In genomic region chr6:82756799-82757210, GRCm38 (mm10) we compare ENCODE assay signal across 12 mouse cellular contexts. TPM values are rescaled to one million over a fixed set of nuclear protein-coding genes. Genes with fewer than 3 reads are reported as not detected.
DNase-seq lines count a peak whose midpoint lies in the region; ATAC-seq and TF ChIP-seq lines count a peak whose summit lies in the region.
"Had no signal": no experiment of that assay in that cellular context is flagged by ENCODE, and none has a peak within 500 bp of the region (broad histone marks: within the 10 kb centered on the region; RNA-seq: fewer than 3 reads in every experiment).

No protein-coding gene starts in this region.

- ATAC-seq in megakaryocyte progenitor cell, adult 5-6 weeks (replicated peaks; ENCODE audit: poor library complexity), result 0 out of 2 replicates have a peak, but pooled peaks have one; percentile 13
- ATAC-seq in lung, postnatal 0 days, result no peak
- ATAC-seq: forebrain, embryonic 14.5 days had no signal

- peaks cover 9% of the 10 kb centered on the region for H3K4me1 ChIP-seq in heart, adult 2 months (ENCODE audit: control insufficient read depth, insufficient read depth, low read length)
- H3K4me1 ChIP-seq in MEL (ENCODE audit: control insufficient read depth in 1 of 2, insufficient read depth in 2 of 2, low read length in 2 of 2), result peaks cover 13 to 31% of the 10 kb centered on the region in 2 experiments
- no peaks in the 10 kb centered on the region for H3K4me1 ChIP-seq in lung, postnatal 0 days (ENCODE audit: insufficient read depth, low read depth, low read length)

- peaks cover 9% of the 10 kb centered on the region for H3K36me3 ChIP-seq in heart, adult 2 months (ENCODE audit: control insufficient read depth, insufficient read depth, low read length)
- H3K36me3 ChIP-seq in MEL (ENCODE audit: control insufficient read depth in 1 of 2, insufficient read depth in 2 of 2, low read length in 2 of 2), result peaks cover 13 to 17% of the 10 kb centered on the region in 2 experiments
- H3K36me3 ChIP-seq in lung, postnatal 0 days (ENCODE audit: insufficient read depth, low read length), result no peaks in the 10 kb centered on the region

- no peak for TF ChIP-seq POLR2A in heart, adult 2 months (IDR thresholded peaks at IDR 0.05; ENCODE audit: insufficient read depth, low read depth, low read length)
- TF ChIP-seq POLR2A in MEL (IDR thresholded peaks at IDR 0.05; ENCODE audit: control insufficient read depth in 1 of 2, insufficient read depth in 1 of 2, low read depth in 1 of 2, low read length in 2 of 2, poor library complexity in 1 of 2), result no peak

- no peaks in the 10 kb centered on the region for H3K27me3 ChIP-seq in heart, adult 2 months (ENCODE audit: control insufficient read depth, insufficient read depth, low read length)
- no peaks in the 10 kb centered on the region for H3K27me3 ChIP-seq in MEL (ENCODE audit: control insufficient read depth in 1 of 2, insufficient read depth in 2 of 2, low read length in 2 of 2)
- H3K27me3 ChIP-seq in lung, postnatal 0 days (replicated peaks; ENCODE audit: insufficient read depth, low read length), result no peaks in the 10 kb centered on the region

- 61% methylated on average over 9 of the region's 9 CpGs for WGBS in heart, adult 2 months
- WGBS in lung, postnatal 0 days, result 86% methylated on average over 9 of the region's 9 CpGs

- H3K4me3 ChIP-seq in heart, adult 2 months, result no peak overlapping the region
- H3K4me3 ChIP-seq in MEL (ENCODE audit: control insufficient read depth in 1 of 2, insufficient read depth in 1 of 2, low read depth in 2 of 2, low read length in 2 of 2), result no peak overlapping the region
- no peak overlapping the region for H3K4me3 ChIP-seq in lung, postnatal 0 days (ENCODE audit: low read depth, low read length)

- intact Hi-C loops in heart, adult 2 months (cut with DNase I), result no loop called here

- no peak for TF ChIP-seq RAD21 in MEL (IDR thresholded peaks at IDR 0.05; ENCODE audit: low read depth, low read length)

- no peak for DNase-seq in heart, adult 2 months
- no peak for DNase-seq in heart, adult 8-10 months (ENCODE audit: low spot score)
- DNase-seq in MEL (ENCODE audit: low read depth, low spot score), result no peak
- DNase-seq in cerebellum, postnatal 25 days, result peak; percentile 63 to 68
- DNase-seq in lung, postnatal 0 days (ENCODE audit: low spot score), result no peak
- DNase-seq in urinary bladder, adult 2 months (ENCODE audit: low spot score), result no peak
- no peak for DNase-seq in layer of hippocampus, adult 8-10 months (ENCODE audit: low spot score in 2 of 2)
- DNase-seq: kidney, adult 11 months; left cerebral cortex, postnatal 4 days; thymus, adult 2 months had no signal

- TF ChIP-seq CTCF in heart, adult 2 months (IDR thresholded peaks at IDR 0.05), result no peak
- TF ChIP-seq CTCF in MEL (IDR thresholded peaks at IDR 0.05 in 2 of 3, conservative IDR thresholded peaks at IDR 0.05 in 1 of 3; ENCODE audit: control insufficient read depth in 1 of 3, insufficient read depth in 1 of 3, low read depth in 2 of 3, low read length in 3 of 3, poor library complexity in 1 of 3, severe bottlenecking in 1 of 3), result no peak
- TF ChIP-seq CTCF in lung, postnatal 0 days (IDR thresholded peaks at IDR 0.05), result no peak

- peak overlapping the region; percentile 93 for H3K27ac ChIP-seq in heart, adult 2 months
- H3K27ac ChIP-seq in MEL (ENCODE audit: control insufficient read depth, low read depth, low read length), result no peak overlapping the region
- no peak overlapping the region for H3K27ac ChIP-seq in lung, postnatal 0 days (ENCODE audit: low read length)

- no peak for TF ChIP-seq EP300 in heart, adult 2 months (IDR thresholded peaks at IDR 0.05; ENCODE audit: insufficient read depth, low read depth, low read length)
- no peak for TF ChIP-seq EP300 in MEL (IDR thresholded peaks at IDR 0.05; ENCODE audit: low read depth in 1 of 2, low read length in 2 of 2)
- TF ChIP-seq EP300 in lung, postnatal 0 days (IDR thresholded peaks at IDR 0.05), result no peak

- H3K4me2 ChIP-seq in lung, postnatal 0 days (replicated peaks; ENCODE audit: low read depth, low read length), result no peak overlapping the region

- no peaks in the 10 kb centered on the region for H3K9me3 ChIP-seq in MEL (replicated peaks; ENCODE audit: insufficient read depth, low read length)
- H3K9me3 ChIP-seq in lung, postnatal 0 days (ENCODE audit: low read length), result no peaks in the 10 kb centered on the region

- H3K79me2 ChIP-seq in heart, adult 2 months (replicated peaks; ENCODE audit: control insufficient read depth, insufficient read depth, low read length), result no peaks in the 10 kb centered on the region
- H3K79me2 ChIP-seq in MEL (ENCODE audit: control insufficient read depth, insufficient read depth, low read length, poor library complexity), result peaks cover 13% of the 10 kb centered on the region

- no peak overlapping the region for H3K9ac ChIP-seq in heart, adult 2 months (ENCODE audit: low read depth, low read length)
- no peak overlapping the region for H3K9ac ChIP-seq in MEL (ENCODE audit: control insufficient read depth, low read depth, low read length, poor library complexity, severe bottlenecking)
- no peak overlapping the region for H3K9ac ChIP-seq in lung, postnatal 0 days (replicated peaks; ENCODE audit: low read depth)

TF ChIP-seq in MEL, 35 proteins besides CTCF, POLR2A, EP300 and RAD21:
- TF ChIP-seq GATA1 (IDR thresholded peaks at IDR 0.05; ENCODE audit: low read depth, low read length) (peak; percentile 47; the same call in 1 of the 2 replicates), BHLHE40 (IDR thresholded peaks at IDR 0.05; ENCODE audit: borderline replicate concordance, low read depth, low read length) (no peak), ETS1 (IDR thresholded peaks at IDR 0.05; ENCODE audit: low read depth, low read length) (0 out of 2 replicates have a peak, but pooled peaks have one; percentile 31)
TF ChIP-seq in MEL: peak in this region for 2.

RNA-seq across cellular contexts. Expression of gene Hk2, which starts 17.4 kb away (rescaled TPM):
- 100 to 1,000 TPM; 325 to 363 TPM for total RNA-seq in heart, adult 2 months (2021)
- 104 and 173 TPM in 2 replicates for polyA plus RNA-seq in heart, adult 2 months (2012; rRNA removed)
- total RNA-seq in heart, adult 8-10 months (2022), result 100 to 1,000 TPM; 393 to 406 (median 396) TPM
- 51.6 and 75.6 TPM in 2 replicates for total RNA-seq in MEL (2012; rRNA removed)
- 10 to 100 TPM in 1 of 2 experiments, not detected in 1; 44.2 TPM for polyA plus RNA-seq in MEL (2012; ENCODE audit: insufficient read depth in 1 of 2, insufficient read length in 2 of 2, low read depth in 1 of 2, low replicate concordance in 2 of 2, missing spikeins in 1 of 2)
- total RNA-seq in megakaryocyte progenitor cell, adult 5-6 weeks (2015), result 40.9 and 44.3 TPM in 2 replicates
- 39.7 and 54.4 TPM in 2 replicates for total RNA-seq in megakaryocyte progenitor cell, adult 5-6 weeks (2017)
- 4.8 and 5.4 TPM in 2 replicates for polyA plus RNA-seq in lung, postnatal 0 days (2015; fragmentation: Nextera tagmentation; extraction: Ambion mirVana)
- polyA plus RNA-seq in urinary bladder, adult 2 months (2012; rRNA removed), result 7.1 and 7.5 TPM in 2 replicates
- 10 to 100 TPM in 2 of 4 experiments, 1 to 10 TPM in 2; 5.6 to 14.4 (median 9.6) TPM for total RNA-seq in layer of hippocampus, adult 8-10 months (2022)

RNA-seq across cellular contexts. Expression of gene Pole4, which starts 51.6 kb away (rescaled TPM):
- 10 to 100 TPM; 15.5 to 16.7 TPM for total RNA-seq in heart, adult 2 months (2021)
- 9.2 and 19.5 TPM in 2 replicates for polyA plus RNA-seq in heart, adult 2 months (2012; rRNA removed)
- total RNA-seq in heart, adult 8-10 months (2022), result 10 to 100 TPM; 15.0 to 19.2 (median 17.6) TPM
- total RNA-seq in MEL (2012; rRNA removed), result 65.7 and 67.2 TPM in 2 replicates
- polyA plus RNA-seq in MEL (2012; ENCODE audit: insufficient read depth in 1 of 2, insufficient read length in 2 of 2, low read depth in 1 of 2, low replicate concordance in 2 of 2, missing spikeins in 1 of 2), result 10 to 100 TPM in 1 of 2 experiments, not detected in 1; 76.7 TPM
- total RNA-seq in megakaryocyte progenitor cell, adult 5-6 weeks (2015), result 87.5 and 108 TPM in 2 replicates
- 42.6 and 48.6 TPM in 2 replicates for total RNA-seq in megakaryocyte progenitor cell, adult 5-6 weeks (2017)
- 57.4 and 60.4 TPM in 2 replicates for polyA plus RNA-seq in lung, postnatal 0 days (2015; fragmentation: Nextera tagmentation; extraction: Ambion mirVana)
- 28.1 and 33.5 TPM in 2 replicates for polyA plus RNA-seq in urinary bladder, adult 2 months (2012; rRNA removed)
- 10 to 100 TPM; 34.6 to 40.3 (median 37.5) TPM for total RNA-seq in layer of hippocampus, adult 8-10 months (2022)

Comparison
In these comparisons a context has a peak if more than half of its experiments do, and no peak if none do; other contexts are left out.
1. DNase-seq: peak in cerebellum, postnatal 25 days (2 of 2); none in heart, adult 2 months (0 of 2), heart, adult 8-10 months (single experiment), MEL (single experiment), lung, postnatal 0 days (single experiment), urinary bladder, adult 2 months (single experiment) and layer of hippocampus, adult 8-10 months (0 of 2).